Mouse (Mus musculus) bone marrow, adult 2 months (tissue): ENCODE results near the gene Rab3il1.

ENCODE experiments used
- CTCF ChIP-seq: fragments of 200-500 bp; IDR thresholded peaks from 2 replicates; pipeline ENCODE4 v1.5.1; 2011; ENCODE audit warnings: low read length, control low read depth; ENCODE audit not compliant: control insufficient read depth, insufficient read depth
- POLR2A ChIP-seq: fragments of 200-500 bp; IDR thresholded peaks from 2 replicates; pipeline ENCODE4 v1.6.1; 2011; ENCODE audit warnings: low read depth, mild to moderate bottlenecking, control low read depth, low read length, borderline replicate concordance; ENCODE audit not compliant: control insufficient read depth

DNA sequence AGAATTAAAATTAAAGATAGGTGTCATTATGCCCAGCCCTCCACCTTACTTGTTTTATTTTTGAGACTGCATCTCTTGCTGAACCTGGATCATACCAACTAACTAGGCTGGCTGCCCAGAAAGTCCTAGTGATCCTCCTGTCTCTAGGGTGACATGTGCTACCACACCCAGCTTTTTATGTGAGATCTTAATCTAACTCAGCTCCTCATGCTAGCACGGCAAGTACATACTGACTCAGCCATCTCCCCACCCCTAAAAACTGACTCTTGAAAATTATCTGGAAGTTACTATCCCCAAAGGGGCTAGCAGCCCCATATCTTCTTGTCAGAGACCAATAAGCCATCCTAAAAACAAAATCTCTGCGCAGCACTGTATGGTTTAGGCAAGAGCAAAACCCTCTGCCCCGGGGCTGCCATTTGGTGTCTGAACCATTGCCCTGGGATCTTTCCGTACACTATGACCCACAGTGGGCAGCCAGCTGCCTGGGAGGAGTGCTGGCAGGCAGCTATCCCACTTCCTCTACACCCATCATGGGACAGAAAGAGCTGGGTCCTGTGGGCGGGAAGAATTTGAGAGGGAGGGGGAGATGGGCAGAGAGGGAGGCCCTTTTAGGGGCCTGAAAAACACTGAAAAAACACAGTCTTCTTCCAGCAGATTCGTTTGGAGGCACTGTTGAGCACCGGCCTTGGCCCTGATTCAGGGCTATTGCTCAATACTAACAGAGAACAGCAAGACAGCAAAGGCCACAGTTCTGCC lies 47.2 kb upstream of the Rab3il1 start:
- TF ChIP-seq CTCF (no peak), POLR2A (no peak)
